Mouse (Mus musculus): ENCODE measurements around the gene Polr1c.
A peak's percentile ranks its signal among the peaks of the same experiment; 100 is the strongest.

Polr1c gene

GRCm38 (mm10) chr17:46247512-46248188, at the start of gene Polr1c, which contains the start of gene Yipf3:
Polr1c (minus strand) TSS chr17:46248054.
Yipf3 (plus strand) TSS chr17:46248080.
- DNase-seq (ENCODE audit: low read depth in 2 of 2, low spot score in 2 of 2) = peak; percentile 91 to 94

GRCm38 (mm10) chr17:46297028-46297363, 49.1 kb upstream of the Polr1c start:
- no peak for DNase-seq (ENCODE audit: low read depth in 2 of 2, low spot score in 2 of 2)

- no peak for DNase-seq (ENCODE audit: low read depth in 2 of 2, low spot score in 2 of 2)
Observed at GRCm38 (mm10) chr17:46296601-46297000, 48.7 kb upstream of the Polr1c start.

GRCm38 (mm10) chr17:46287678-46288095, 39.8 kb upstream of the Polr1c start:
- no peak for DNase-seq (ENCODE audit: low read depth in 2 of 2, low spot score in 2 of 2)

GRCm38 (mm10) chr17:46285407-46285806, 37.6 kb upstream of the Polr1c start:
- no peak for DNase-seq (ENCODE audit: low read depth in 2 of 2, low spot score in 2 of 2)

DNA sequence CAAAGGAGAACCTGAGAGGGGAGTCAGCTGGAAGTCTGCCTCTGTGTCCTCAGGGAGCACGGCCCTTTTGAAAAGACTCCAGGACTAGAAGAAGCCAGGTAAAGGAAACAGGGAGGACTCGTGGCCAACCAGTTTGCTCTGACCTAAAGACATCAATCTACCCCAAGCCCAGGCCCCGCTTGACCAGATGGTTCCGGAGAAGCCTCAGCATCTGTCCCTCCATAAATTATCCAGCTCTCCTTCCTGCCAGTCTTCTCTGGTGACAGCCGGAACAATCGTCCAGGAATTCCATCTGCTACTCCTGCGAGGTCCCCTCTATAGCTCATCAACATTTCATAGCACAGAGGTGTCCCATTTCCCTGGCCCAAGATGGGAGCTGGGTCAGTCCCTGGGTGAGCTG, 36.8 kb upstream of the Polr1c start:
- no peak for DNase-seq (ENCODE audit: low read depth in 2 of 2, low spot score in 2 of 2)

- no peak for DNase-seq (ENCODE audit: low read depth in 2 of 2, low spot score in 2 of 2)
Observed at GRCm38 (mm10) chr17:46283911-46284310, 36.1 kb upstream of the Polr1c start.

GRCm38 (mm10) chr17:46283140-46283539, 35.3 kb upstream of the Polr1c start:
- no peak for DNase-seq (ENCODE audit: low read depth in 2 of 2, low spot score in 2 of 2)

DNA sequence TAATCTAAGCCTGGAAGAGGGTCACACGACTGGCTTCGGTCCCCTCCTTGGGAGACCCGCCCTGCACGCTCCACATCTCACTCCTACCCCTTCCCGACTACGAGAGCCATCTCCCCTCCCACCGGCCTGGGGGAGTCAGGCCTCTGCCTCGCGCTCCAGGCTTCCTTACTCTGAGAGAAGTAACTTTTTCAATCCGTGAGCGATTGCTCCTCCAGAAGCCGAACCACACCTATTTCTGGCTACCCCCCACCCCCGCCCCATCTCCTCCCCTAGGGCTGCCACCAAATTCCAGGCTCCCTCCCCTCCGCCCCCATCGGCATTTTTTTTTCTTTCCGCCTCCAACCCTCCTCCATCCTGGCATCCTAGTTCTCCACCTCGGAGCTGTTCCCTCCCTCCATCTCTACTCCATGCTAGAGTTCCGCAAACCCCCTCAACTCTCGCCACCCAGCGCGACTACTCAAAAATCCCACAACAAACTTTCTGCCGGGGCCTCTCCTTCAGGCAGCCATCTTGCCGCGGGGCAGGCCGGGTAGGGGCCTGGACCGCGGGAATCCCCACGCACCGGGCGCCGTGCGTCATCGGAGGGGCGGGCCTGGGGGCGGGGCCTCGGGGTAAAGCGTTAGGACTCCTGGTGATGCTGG, 34.7 kb upstream of the Polr1c start, which contains the start of gene Tjap1:
TSS of gene Tjap1 (minus strand) at position 544 of the 641 bp plus-strand sequence.
- DNase-seq (ENCODE audit: low read depth in 2 of 2, low spot score in 2 of 2) = peak; percentile 60 to 70

DNA sequence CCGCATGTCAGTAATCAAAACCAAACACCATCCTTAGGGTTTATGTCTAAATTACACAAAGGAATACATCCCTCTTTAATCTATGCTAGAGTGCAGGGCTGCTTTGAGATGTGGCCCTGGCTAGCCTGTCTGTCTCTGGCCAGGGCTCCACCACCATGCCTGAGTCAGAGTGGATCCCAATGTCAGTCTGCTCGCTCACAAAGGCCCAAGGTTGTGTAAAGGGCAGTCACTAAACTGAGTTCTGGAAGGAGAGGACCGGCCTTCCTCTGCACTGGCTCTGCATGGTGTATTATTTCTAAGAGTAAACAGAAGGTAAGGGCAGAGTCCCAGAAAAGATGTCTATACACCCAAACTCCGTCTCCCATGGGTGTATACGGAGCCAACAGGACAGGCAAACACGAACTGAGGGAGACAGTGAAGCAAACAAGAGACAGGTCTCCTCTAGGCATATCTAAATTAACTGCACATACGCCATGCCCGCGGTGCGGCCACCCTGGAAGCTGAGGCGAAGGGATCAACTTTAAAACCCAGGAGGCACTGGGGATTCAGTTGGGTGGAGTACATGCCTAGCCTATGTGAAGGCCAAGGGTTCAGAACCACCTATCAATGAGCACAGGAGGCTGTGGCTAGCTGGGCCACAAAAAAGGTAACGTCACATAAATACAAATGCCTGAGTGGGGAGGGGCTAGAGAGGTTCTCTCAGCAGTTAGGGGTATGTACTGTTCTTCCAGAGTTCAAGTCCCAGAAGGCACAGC, 30.3 kb upstream of the Polr1c start:
- no peak for DNase-seq (ENCODE audit: low read depth in 2 of 2, low spot score in 2 of 2)

- DNase-seq (ENCODE audit: low read depth in 2 of 2, low spot score in 2 of 2) = no peak
Observed at GRCm38 (mm10) chr17:46277586-46277985, 29.7 kb upstream of the Polr1c start.

DNA sequence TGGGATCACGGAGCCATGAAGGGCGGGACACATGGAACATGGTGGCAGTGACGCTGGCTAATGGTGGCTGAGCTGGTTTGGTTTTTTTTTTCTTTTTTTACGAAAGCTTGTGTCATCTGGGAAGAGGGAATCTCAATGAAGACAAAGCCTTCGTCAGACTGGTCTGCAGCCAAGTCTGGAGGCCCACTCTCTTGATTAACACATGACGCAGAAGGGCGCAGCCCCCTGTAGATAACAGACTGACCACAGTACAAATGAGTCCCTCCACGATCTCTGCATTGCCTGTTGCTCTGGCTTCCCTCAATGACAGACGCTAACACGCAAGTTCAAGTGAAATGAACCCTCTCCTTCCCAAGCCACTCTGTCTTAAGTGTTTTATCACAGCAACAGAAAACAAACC, 27.7 kb upstream of the Polr1c start:
- DNase-seq (ENCODE audit: low read depth in 2 of 2, low spot score in 2 of 2) = no peak

GRCm38 (mm10) chr17:46275034-46275433, 27.2 kb upstream of the Polr1c start:
- DNase-seq (ENCODE audit: low read depth in 2 of 2, low spot score in 2 of 2) = no peak

- DNase-seq (ENCODE audit: low read depth in 2 of 2, low spot score in 2 of 2) = no peak
Observed at GRCm38 (mm10) chr17:46274465-46274864, 26.6 kb upstream of the Polr1c start.

- DNase-seq (ENCODE audit: low read depth in 2 of 2, low spot score in 2 of 2) = no peak
Observed at GRCm38 (mm10) chr17:46273803-46274236, 26.0 kb upstream of the Polr1c start.

DNA sequence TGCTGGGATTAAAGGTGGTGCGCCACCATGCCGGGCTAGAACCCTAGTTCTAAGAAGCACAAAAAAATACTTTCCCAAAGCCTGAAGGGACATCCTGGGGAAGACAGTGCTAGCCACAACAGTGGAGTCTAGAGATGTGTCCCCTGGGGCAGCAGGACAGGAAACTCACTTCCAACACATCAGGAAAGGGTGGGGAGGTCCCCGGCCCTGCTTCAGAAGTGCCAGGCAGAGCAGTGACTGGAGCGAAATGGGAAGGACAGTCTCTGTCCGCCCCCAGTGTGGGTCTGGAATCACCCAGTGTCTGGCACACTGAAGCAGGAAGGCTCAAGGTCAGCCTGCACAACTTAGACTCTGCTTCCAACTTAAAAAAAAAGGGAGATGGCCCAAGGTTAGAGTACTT, 24.8 kb upstream of the Polr1c start:
- no peak for DNase-seq (ENCODE audit: low read depth in 2 of 2, low spot score in 2 of 2)

DNA sequence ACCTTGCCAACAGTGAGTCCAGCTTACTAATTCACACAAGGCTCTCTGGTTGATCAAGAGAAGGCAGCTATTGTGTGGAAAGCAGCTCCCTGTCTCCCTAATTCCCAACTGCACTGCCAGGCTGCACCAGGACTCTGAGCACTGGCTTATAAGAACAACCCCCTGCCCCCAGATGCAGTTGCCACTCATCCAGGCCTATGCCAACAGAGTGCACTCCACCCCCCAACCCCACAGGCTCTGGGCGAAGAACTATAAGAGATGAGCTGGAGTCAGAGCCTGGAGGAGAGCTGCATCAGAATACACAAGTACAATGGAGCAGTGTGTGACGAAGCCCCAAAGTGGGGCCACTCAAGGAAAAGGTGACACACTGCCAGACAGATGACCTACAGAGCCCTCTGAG, 24.2 kb upstream of the Polr1c start:
- no peak for DNase-seq (ENCODE audit: low read depth in 2 of 2, low spot score in 2 of 2)

DNA sequence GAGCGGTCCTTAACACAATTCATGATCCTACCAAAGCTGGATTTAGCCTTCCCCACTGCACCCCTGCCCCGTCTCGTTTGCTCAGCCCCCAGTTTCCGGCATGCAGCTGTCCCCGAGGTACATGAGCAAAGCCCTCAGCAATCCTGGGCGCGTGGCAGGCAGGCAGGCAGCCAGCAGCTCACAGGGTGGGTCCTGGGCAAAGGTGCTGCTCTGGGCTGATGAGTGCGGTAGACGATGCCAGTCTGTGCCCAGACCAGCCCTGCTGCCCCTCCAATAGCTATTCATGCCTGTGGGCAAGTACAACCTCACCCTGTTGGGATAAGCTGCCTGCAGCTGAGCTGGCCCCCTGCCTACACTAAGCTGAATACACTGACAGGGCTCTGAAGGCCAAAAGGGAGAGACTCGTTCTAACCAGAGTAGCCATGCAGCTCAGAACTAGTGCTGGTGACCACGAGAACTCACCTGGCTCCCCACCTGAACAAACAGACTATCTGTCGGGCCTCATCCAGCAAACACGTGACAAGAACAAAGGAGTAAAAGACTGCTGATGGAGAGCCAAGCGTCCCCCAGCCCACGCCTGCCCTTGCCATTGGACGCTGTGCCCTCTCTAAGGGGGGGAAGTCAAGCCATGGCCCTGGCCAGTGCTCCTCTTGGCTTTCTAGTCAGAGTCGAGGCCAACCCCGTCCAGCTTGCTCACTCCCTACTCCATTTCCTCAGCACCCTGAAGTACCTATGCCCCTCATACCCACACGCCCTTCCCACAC, 22.1 kb upstream of the Polr1c start:
- DNase-seq (ENCODE audit: low read depth in 2 of 2, low spot score in 2 of 2) = no peak

DNA sequence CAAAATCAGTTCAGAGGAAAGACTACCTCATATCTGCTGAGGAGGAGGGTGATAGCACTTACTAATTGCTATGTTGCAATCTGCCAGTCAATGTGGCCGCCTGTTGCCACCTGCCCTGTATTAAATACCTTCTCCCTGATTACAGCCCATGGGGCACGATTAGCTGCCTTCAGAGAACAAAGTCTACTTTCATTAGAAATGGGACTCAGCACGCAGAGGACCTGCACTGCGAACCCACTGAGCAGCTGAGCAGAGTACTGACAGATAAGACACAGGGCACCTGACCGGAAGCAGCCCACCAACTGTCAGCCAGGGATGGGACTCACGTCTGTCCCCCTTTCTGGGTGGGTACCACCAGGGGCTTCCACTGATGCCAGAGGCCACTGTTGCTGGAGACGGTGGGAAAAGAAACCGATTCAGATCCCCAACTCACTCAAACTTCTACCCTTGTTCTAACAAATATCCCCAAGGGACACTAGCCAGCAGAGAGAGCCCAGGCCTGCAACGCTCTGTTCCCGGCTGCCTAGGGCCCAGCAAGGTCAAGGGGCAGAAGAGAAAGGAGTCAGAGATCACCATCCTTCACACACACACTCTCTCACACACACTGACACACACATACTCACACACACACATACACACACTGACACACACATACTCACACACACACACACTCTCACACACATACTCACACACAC, 20.3 kb upstream of the Polr1c start:
- DNase-seq (ENCODE audit: low read depth in 2 of 2, low spot score in 2 of 2) = no peak

GRCm38 (mm10) chr17:46267511-46267910, 19.7 kb upstream of the Polr1c start:
- DNase-seq (ENCODE audit: low read depth in 2 of 2, low spot score in 2 of 2) = no peak

- DNase-seq (ENCODE audit: low read depth in 2 of 2, low spot score in 2 of 2) = no peak
Observed at GRCm38 (mm10) chr17:46266986-46267385, 19.1 kb upstream of the Polr1c start.
